Mouse (Mus musculus) kidney, postnatal 25 days (tissue): ENCODE data around the gene Dmxl2.

Experiments used
- DNase-seq, 2 experiments: peaks; one replicate each; pipeline ENCODE4 v3.0.0; 2021; ENCODE audit warnings: mixed read lengths in 2 of 2

Dmxl2 gene

DNA sequence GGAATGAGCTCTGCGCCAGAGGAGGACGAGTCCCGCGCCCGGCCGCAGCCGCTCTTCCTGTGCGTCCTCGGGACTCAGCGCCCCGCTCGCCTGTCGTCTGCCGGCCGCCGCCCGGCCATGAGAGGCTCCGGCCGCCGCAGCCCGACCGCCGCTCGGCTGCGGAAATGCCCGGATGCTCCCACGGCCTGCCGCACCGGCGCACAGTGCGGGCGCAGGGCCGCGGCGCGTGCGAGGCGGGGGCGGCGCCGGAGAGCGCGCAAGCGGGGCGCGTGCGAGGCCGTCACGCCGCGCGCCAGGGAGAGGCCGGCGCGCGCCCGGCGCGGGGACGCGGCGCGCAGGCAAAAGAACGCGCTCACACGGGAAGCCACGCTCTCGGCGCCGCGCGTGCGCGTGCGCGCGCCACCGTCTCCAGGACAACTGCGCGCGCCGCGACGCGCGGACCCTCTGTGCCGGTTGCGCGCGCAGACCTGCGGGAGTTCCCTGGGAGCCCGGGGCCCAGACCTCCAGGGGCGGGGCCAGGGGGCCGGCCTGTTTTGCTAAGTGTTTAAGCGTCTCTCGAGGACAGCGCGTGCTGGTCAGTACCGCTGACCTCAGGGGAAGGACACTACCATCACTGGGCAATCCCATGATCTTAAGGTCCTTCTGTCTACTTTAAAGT is at the start of gene Dmxl2:
TSS of gene Dmxl2 (minus strand) at position 174 of the 658 bp plus-strand sequence.
- DNase-seq, result peak; percentile 96 to 98

DNA sequence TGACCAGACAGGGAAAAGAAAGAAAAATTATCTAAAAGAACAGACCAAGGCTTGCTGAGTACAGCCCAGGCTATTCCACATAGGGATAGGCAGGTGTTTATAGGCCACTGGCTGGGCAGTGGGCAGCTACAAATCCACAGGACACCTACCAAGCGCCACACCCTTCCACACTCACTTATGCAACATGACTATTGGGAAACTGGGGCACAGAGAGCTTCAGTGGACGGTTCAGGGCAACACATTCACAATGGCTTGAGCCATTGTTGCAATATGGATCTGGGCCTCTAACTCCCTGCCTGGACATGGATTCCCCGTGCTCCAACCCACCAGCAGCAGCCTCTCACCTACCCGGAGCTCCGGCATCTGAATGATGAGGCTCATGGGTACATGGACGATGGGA is 48.0 kb upstream of the Dmxl2 start:
- no peak for DNase-seq

DNA sequence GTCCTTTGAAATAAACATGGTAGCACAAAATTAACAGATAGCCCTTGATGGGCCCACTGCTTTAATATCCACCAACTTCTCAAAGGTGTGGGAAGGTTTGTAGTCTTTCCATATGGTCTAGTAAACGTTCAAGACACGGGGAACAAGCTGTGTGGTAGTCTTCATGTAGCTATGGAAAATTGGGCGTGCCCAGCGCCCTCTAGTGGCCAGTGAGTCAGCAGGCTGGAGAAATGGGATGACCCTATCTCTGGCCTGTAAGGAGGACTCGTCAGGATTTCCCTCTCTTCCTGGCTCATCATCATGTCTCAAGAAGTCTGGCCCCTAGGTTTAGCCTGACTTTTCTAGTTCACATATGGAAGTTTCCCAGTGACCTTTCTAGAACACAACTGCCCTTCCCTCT is 46.1 kb upstream of the Dmxl2 start:
- DNase-seq, result peak; percentile 69 to 80

DNA sequence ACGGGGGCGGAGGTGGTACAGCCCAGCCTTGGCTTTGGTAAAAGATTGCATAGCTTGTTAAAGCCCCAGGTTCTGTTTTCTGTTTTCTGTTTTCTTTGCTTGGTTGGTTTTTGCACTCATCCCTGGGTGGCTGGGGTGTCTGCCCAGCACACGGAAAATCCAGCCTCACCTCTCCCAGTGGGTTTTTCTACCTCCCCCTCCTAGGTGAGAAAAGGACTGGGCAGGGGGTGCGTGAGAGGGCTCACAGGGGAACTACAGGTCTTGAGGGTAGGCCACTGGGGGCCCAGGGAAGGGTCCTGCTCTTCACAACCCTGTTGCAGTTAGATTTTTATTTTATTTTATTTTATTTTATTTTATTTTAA is 43.5 kb upstream of the Dmxl2 start:
- no peak for DNase-seq

DNA sequence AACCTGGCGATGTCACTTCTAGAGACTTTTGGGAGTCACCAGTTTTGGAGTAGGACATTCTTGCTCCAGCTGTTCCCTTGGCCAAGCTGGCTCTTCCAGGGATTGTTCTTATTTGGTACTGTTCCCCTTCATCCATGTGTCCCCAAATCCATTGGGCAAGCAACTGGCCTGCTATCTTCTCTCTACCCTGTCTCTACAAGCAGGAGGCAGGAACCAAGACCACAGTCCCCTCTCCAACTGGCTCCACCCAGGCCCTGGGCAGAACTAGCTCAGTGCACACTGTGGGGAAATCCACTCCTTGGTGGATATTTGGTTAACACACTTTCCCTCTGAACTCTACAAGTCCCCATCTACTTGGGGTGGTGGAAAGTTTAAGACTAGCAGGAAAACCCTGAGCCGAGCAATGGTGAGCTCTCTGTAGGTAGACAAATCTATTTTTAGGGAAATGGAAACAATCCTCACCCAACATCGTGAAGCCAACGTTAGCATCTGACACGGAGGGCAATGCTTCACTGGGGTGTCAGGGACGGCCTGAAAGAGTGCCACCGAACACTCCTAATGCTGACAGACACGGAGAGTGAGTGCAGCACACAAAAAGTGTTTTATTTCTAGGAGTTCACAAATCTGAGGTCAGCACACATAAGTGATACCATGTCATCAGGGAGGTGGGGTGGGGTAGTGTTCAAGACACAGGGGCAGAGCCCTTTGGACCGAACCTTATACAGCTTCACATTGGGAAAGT is 43.0 kb upstream of the Dmxl2 start:
- no peak for DNase-seq

DNA sequence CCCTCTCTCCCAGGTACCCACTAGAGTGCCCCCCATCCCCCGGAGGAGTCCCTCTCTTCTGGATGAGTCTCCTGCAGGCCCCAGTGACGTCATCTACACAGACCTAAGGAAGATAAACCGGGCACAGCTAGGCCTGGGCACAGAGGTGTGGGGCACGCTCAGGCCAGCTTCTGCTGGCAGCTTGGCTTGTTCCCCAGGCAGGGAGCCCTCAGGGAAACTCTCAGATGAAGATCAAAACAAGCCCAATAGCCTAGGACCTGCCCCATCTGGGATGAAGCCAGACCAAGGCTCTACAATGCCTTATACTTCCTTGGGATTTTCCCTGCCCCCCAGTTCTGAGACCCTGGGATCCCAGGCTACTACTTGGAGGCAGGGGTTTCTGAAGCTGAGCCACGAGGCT is 39.4 kb upstream of the Dmxl2 start:
- no peak for DNase-seq

DNA sequence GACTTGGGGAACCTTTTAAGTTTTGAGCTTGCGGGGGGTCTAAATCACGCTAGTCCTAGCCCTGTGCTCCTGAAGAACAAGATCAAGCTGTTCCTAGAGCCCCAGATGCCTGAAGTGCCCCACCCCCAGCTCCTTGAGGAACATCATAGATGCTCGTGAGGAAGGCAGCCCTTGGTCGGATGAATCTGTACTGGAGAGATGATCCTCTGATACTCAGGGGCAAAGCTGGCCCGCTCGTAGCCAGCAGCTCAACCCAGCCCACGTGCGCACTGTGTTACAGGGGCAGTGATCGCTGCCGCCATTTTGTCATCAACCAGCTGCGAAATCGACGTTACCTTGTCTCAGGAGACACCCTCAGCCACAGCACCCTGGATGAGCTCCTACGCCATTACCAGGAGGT is 37.3 kb upstream of the Dmxl2 start, which contains the start of gene Sh2d7:
TSS of gene Sh2d7 (plus strand) at position 301 of the 400 bp plus-strand sequence.
- DNase-seq, result no peak

DNA sequence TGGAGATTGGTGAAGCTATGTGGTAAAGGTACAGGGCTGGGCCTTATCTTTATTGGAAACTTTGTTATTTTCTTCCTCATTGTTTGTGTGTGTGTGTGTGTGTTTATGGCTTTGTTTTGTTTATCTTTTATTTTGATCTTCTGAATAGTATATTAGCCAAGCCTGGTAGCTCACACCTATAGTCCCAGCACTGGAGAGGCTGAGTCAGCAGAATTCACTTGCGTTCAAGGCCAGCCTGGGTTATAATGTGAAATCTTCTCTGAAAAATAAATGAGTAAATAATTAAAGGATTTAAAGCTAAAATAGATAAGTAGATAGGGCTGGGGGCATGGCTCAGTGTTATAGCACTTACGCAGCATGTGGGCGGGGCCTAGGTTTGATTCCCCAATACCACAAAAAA is 36.8 kb upstream of the Dmxl2 start:
- no peak for DNase-seq

DNA sequence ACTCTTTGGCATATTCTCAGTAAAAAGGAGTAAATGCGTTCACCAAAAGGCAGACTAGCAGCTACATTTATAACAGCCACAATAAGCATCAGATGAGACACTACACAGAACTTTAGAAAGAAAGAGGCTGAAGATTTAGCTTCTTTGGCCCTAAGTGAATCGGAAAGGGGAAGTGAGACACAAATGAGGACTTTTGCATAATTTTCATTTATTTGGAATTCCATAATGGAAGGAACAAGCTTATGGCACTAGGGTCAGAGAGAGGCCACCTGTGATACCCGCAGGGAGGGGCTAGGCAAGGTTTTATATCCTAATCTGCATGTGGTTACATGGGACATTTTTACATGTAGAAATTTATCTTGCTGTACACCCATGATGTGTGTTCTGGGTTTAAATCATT is 36.1 kb upstream of the Dmxl2 start:
- no peak for DNase-seq

DNA sequence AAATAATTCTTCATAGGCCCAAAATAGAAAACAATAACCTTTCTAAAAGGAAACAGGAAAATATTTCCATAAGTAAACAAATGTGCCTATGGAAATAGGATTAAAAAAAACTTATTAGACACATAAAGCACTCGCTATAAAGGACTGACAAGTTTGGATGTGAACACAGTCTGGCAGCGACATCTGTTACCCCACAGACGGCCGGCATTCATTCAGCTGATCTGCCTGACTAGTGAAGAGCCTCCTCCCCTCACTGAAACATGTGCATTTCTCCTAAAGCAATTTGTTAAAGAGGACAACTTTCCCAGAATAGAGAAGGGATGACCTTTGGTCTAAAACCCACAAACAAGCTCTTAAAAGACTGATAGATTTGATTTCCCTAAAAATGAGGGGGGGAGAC is 35.6 kb upstream of the Dmxl2 start:
- DNase-seq, result no peak

DNA sequence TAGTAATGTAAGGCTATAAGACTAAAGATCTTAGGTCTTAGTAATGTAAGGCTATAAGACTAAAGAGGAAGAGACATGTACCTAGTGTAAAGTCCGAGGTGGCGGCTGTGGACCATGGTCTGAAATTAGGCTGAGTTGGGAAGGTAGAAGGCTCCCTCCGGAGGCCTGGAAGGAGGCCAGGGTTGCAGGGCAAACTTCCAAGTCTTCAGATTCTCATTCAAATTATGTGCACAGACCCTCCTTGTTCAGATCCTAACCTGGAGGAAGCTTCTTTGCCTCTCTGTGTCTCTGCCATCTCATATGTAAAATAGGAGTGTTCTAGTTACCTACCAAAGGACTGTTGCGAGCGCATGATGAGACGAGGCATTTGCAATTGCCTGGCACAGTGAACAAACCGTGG is 34.8 kb upstream of the Dmxl2 start:
- peak in 1 of 2 experiments; percentile 65 for DNase-seq

DNA sequence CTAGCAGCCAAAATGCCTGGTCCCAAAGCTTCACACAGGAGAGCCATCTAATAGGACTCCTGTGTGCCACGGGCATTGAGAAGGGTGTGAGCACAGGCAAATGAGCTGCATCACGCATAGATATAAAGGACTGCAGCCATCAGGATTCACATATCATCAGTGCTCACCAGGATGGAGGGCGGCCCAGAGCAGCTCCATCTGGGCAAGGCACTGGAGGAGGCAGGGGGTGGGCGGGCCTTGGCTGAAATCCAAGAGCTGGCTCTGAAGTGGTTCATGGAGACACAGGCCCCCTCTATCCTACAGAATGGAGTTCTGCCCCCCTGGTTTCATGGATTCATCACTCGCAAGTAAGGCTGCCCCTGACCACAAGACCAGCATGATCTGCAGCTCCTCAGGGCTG is 32.5 kb upstream of the Dmxl2 start:
- DNase-seq, result peak in 1 of 2 experiments; percentile 9

DNA sequence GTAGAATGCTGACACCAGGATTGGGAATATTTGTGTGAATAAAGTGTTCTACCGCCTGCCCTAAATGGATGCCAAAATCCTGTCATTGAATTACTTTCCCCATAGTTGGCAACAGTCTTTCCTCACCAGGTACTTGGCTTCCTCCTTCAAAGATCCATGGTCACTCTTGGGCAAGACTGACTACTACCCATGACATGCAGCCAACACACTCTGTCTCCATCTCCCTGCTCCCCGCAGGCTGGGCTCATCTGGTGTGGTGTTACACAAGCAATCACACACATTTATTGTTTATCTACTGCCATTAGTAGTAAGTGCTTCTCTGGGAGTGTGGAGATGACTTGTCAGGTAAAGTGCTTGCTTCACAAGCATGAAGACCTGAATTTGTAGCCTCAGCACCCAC is 31.5 kb upstream of the Dmxl2 start:
- no peak for DNase-seq

DNA sequence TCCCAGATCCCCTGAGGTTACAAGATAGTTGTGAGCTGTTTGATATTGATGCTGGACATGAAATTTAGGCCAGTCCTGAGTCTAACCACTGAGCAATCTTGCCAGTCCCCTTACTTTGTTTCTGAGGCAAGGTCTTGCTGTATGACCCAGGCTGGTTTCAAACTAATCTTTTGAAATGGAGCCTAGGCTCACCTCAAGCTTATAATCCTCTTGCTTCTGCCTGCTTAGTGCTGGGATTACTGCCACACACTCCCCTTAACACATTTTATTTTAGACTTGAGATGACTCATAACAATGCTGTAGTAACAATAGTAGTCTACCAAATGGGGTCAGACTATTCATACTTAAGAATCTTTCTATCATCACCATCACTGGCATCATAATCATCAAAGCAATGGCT is 30.0 kb upstream of the Dmxl2 start:
- DNase-seq, result no peak

DNA sequence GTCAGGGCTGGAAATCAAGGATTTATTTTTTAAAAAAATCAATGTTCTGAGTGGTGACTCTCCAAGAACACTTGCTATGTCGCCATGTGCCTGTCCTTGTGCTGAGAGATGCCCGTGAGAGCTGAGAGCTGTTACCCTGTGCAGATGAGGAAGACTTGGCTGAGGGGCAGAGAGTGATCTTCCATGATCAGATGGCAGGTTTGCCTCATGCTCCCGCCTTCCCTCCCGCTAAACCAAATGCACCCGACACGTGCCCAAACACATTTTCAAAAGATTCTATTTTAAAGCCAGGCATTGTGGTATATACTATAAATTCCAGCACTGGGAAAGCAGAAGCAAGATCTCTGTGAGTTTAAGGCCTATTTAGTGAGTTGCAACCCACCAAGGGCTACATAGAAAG is 29.4 kb upstream of the Dmxl2 start:
- DNase-seq, result no peak

DNA sequence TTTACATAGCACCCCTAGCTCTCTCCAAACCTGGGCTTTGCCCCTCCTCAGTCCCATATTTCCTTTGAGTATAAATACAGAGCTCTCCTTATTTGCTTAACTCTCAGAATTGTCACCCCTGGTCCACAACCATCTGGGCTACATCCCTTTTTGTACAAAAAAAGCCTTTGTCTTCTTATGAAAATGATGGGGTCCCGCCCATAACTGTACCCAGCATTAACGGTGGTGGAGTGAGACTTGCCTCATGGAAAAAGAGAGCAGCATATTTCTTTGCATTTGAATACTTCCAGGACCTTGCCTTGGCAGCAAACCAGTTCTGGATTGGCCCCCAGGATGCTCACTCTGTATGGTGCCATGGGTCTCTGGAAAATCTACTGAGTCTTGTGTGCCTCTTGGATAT is 28.5 kb upstream of the Dmxl2 start:
- DNase-seq, result no peak

DNA sequence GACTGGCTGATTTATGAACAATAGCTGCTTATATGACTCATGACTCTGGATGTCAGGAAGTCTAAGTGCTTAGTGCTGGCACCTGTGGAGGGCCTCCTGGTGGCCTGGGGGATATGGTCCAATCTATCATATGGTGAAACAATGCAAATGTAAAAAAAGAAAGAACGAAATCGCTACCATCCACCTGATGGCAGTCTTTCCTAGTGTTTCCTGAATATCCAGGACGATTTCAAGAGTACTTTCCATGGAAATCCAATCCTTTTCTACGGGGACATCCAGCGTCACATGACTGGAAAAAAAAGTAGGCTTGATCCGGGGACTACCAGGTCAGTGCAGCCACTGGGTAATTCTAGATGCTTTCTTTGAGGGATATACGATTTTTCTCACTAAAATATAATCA is 26.3 kb upstream of the Dmxl2 start:
- DNase-seq, result no peak

DNA sequence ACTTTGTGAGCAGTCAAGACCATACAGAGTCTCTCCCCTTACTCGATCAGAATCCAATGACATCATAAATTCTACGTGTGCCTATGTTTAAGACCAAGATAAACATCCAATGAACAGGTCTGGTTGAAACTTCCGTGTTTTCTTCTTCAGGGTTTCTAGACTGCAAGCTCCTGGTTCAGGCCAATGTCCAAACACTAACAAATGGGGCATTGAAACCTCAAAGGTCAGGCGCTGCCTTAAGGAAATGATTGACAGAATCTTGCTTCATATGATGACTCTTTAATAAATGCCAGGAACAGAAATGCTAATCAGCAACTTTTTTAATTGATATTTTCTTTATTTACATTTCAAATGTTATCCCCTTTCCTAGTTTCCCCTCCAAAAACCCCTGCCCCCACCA is 18.9 kb upstream of the Dmxl2 start:
- DNase-seq, result peak; percentile 54 to 56

DNA sequence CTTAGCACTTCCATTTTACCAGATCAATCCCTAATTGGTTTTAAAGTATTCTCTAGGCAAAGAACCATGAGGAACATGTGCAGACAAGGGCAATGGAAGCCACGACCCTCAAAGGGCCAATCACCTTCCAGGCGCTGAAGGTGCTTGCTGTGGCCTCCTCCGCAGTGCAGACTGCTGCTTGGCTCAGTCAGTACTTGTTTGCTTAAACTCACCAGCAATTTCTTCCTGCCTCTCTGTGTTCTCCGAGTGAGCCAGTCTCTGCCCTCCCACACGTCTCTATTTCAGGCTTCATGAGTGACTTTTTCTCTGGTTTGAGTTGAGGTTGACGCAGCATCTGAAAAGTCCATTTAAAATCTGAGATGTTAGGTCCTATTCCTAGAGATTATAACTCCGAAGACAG is 17.5 kb upstream of the Dmxl2 start:
- no peak for DNase-seq

DNA sequence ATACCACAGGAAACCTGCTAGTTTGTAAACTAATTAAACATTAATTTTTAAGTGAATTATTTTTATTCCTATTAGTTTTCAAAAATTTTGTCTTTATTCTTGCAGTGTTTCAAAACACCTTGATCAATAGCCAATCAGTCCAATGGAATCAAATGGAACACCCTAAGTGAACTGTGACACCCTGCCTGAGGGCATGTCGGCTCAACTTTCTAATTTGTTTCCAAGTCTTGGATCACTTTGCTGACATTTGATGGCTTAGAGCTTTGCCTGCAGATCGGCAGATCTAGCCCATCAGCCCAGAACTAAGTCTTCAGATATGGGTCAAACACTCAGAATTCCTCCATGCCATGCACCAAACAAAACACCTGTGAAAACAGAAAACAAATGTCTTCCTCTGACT is 14.6 kb upstream of the Dmxl2 start:
- no peak for DNase-seq

DNA sequence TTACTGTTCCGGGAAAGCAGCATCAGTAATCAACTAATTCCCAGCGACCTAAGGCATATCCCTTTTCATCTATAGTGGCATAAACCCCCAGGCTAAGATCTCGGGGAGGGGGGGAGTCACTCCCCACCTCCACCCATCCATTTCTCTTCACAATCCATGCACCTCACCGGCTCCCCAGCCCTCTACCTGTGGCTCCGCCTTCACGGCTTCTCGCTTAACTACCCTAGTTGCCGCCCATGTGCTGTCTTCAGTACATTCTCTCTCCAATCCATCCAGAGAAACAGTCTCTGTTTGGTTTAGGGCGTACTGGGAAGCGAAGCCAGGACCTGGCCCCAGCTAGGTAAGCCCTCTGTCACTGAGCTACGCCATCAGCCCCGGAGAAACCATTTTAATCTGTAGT is 1.4 kb upstream of the Dmxl2 start:
- DNase-seq, result peak; percentile 48 to 72

DNA sequence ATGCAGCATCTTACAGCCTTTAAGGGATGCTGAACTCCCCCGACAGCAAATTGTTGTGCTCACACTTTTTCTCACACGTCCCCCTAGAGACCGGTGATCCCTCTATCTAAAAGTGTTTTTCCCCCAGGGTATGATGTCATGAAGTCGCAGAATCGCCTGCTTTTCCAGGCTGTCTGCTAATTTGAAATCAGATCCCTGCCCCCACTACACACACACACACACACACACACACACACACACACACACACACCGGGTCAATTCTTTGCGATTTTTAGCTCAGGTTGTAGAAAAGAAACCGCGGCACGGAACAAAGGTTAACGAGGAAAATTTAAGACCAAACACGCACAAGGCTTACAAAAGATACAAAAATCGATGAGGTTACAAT is 677 bp upstream of the Dmxl2 start:
- peak; percentile 25 to 49 for DNase-seq

DNA sequence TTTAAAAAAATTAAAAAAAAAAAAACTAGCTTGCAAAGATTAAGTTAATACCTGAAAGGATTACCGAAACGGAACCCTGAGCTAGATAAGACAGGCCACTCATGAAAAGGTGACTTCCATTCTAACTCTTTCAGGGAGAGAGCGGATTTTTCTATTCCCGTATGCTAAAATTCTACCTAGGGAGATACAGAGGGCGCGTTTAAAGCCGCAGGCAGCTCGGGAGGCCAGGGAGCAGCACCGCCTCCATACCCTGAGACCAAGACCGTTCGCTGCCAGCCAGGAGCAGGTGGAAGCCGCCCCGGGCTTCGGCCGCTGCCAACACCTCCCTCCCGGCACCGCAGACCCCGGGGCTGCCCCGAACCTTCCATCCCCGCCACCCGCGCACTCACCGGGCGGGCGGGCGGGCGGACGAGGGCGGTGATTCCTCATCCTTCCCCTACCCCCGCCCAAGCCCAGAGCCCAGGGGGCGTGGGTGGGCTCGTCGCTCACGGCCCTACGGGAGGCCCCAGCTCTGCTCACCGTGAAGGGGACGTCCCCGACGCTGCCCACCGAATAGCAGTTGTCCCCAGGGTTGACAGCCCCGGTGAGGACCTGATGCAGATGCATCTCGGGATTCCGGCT is 484 bp downstream of the Dmxl2 start:
- DNase-seq, result peak; percentile 58 to 77

DNA sequence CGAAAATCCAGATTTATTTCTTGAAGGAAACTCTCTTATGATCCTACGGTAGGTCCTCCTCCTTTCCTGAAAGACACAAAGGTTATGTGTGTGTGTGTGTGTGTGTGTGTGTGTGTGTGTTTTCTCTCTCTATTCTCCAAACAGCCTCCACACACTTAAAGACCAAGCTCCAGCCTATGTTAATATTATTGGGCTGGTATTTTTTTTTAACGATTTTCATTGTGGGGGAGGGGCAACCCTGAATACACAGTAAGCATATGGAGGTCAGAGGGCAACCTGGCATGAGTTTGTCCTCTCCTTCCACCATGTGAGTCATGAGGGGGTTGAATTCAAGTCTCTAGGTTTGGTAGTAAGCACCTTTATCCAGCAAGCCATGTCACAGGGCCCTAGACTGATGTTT is 1.6 kb downstream of the Dmxl2 start:
- no peak for DNase-seq
